ENCODE assay signal across 13 mouse cellular contexts in the genomic region with DNA sequence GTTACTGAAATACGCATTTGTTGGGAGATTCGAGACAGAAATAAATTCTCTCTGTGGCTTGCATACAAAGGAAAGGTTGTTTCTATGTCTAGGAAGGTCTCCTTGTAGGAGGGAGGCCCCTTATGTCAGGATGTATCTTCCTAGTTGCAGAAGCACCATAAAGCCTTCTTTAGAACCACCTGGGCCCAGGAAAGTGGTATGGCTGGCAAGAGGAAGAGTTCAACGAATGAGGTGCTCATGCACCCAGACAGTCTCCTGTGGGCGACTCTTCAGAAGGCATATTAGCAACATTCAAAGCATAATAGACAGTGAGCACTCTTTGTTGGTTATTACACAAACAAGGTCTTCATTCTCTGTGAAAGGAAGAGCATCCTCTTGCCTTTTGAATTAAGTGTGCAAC. TPM values are rescaled to one million over a fixed set of nuclear protein-coding genes. Genes with fewer than 3 reads are reported as not detected.
DNase-seq lines count a peak whose midpoint lies in the region; ATAC-seq and TF ChIP-seq lines count a peak whose summit lies in the region.
"Had no signal": no experiment of that assay in that cellular context is flagged by ENCODE, and none has a peak within 500 bp of the region (broad histone marks: within the 10 kb centered on the region; RNA-seq: fewer than 3 reads in every experiment).

No protein-coding gene starts in this region.

- peaks cover 2% of the 10 kb centered on the region; the same call in 1 of the 2 replicates for H3K4me1 ChIP-seq in heart, embryonic 11.5 days (ENCODE audit: control insufficient read depth, insufficient read depth, low read length)
- peaks cover 4% of the 10 kb centered on the region; the same call in 1 of the 2 replicates for H3K4me1 ChIP-seq in stomach, embryonic 14.5 days (ENCODE audit: control insufficient read depth, insufficient read depth, low read length)
- no peaks in the 10 kb centered on the region for H3K4me1 ChIP-seq in stomach, postnatal 0 days (replicated peaks; ENCODE audit: control insufficient read depth, insufficient read depth)
- peaks cover 16% of the 10 kb centered on the region for H3K4me1 ChIP-seq in limb, embryonic 13.5 days

- H3K4me2 ChIP-seq in heart, embryonic 11.5 days = peak overlapping the region; percentile 86
- H3K4me2 ChIP-seq in stomach, embryonic 14.5 days (replicated peaks; ENCODE audit: low read depth, low read length) = peak overlapping the region; percentile 55
- H3K4me2 ChIP-seq in stomach, postnatal 0 days (replicated peaks; ENCODE audit: low read depth) = no peak overlapping the region
- H3K4me2 ChIP-seq in limb, embryonic 13.5 days (replicated peaks) = peak overlapping the region; percentile 65; the same call in 1 of the 2 replicates

- no peak overlapping the region for H3K9ac ChIP-seq in heart, embryonic 11.5 days (ENCODE audit: low read depth, low read length)
- H3K9ac ChIP-seq in stomach, embryonic 14.5 days (replicated peaks; ENCODE audit: low read depth, low read length) = no peak overlapping the region
- no peak overlapping the region for H3K9ac ChIP-seq in stomach, postnatal 0 days (ENCODE audit: low read length)
- no peak overlapping the region for H3K9ac ChIP-seq in limb, embryonic 13.5 days
- H3K9ac ChIP-seq: embryonic facial prominence, embryonic 15.5 days had no signal

- no peak overlapping the region for H3K27ac ChIP-seq in heart, embryonic 11.5 days (ENCODE audit: low read depth, low read length)
- H3K27ac ChIP-seq in stomach, embryonic 14.5 days (ENCODE audit: low read length) = no peak overlapping the region
- H3K27ac ChIP-seq in stomach, postnatal 0 days (replicated peaks) = no peak overlapping the region
- H3K27ac ChIP-seq in limb, embryonic 13.5 days = no peak overlapping the region
- H3K27ac ChIP-seq: embryonic facial prominence, embryonic 15.5 days had no signal

- WGBS in heart, embryonic 11.5 days (ENCODE audit: insufficient replicate concordance) = 29% methylated on average over 4 of the region's 4 CpGs
- 31% methylated on average over 4 of the region's 4 CpGs for WGBS in stomach, embryonic 14.5 days
- WGBS in stomach, postnatal 0 days = 29% methylated on average over 4 of the region's 4 CpGs
- WGBS in limb, embryonic 13.5 days = 44% methylated on average over 4 of the region's 4 CpGs

- no peaks in the 10 kb centered on the region for H3K36me3 ChIP-seq in heart, embryonic 11.5 days (ENCODE audit: control insufficient read depth, insufficient read depth, low read length)
- H3K36me3 ChIP-seq in stomach, embryonic 14.5 days (ENCODE audit: control insufficient read depth, insufficient read depth, low read length) = no peaks in the 10 kb centered on the region
- no peaks in the 10 kb centered on the region for H3K36me3 ChIP-seq in stomach, postnatal 0 days (ENCODE audit: control insufficient read depth, insufficient read depth, low read length)
- H3K36me3 ChIP-seq in limb, embryonic 13.5 days = no peaks in the 10 kb centered on the region
- H3K36me3 ChIP-seq: embryonic facial prominence, embryonic 15.5 days had no signal

- H3K27me3 ChIP-seq in heart, embryonic 11.5 days (ENCODE audit: control insufficient read depth, insufficient read depth, low read length) = peaks cover 38% of the 10 kb centered on the region
- H3K27me3 ChIP-seq in stomach, embryonic 14.5 days (ENCODE audit: control insufficient read depth, insufficient read depth, low read length) = peaks cover 11% of the 10 kb centered on the region; the same call in 1 of the 2 replicates
- no peaks in the 10 kb centered on the region for H3K27me3 ChIP-seq in stomach, postnatal 0 days (ENCODE audit: control insufficient read depth, insufficient read depth, low read length)
- H3K27me3 ChIP-seq in limb, embryonic 13.5 days = peaks cover 45% of the 10 kb centered on the region

- no peak for TF ChIP-seq CTCF in stomach, postnatal 0 days (IDR thresholded peaks at IDR 0.05; ENCODE audit: low read depth)

- TF ChIP-seq EP300 in stomach, postnatal 0 days (optimal IDR thresholded peaks at IDR 0.05) = no peak

- no peak overlapping the region for H3K4me3 ChIP-seq in heart, embryonic 11.5 days (ENCODE audit: low read depth, low read length)
- H3K4me3 ChIP-seq in stomach, embryonic 14.5 days (ENCODE audit: low read depth, low read length) = no peak overlapping the region
- no peak overlapping the region for H3K4me3 ChIP-seq in stomach, postnatal 0 days (ENCODE audit: low read depth, low read length)
- H3K4me3 ChIP-seq in limb, embryonic 13.5 days = no peak overlapping the region

- no peak for DNase-seq in heart, postnatal 4 days
- DNase-seq in stomach, postnatal 0 days (ENCODE audit: low spot score) = no peak
- DNase-seq in adrenal gland, adult 8-10 months = no peak
- no peak for DNase-seq in liver
- DNase-seq: lung, postnatal 10 days had no signal

- no peak for ATAC-seq in heart, embryonic 11.5 days (replicated peaks; ENCODE audit: insufficient number of reproducible peaks, low FRiP score, low TSS enrichment)
- no peak for ATAC-seq in stomach, embryonic 14.5 days (ENCODE audit: insufficient number of reproducible peaks, insufficient read depth, low FRiP score, low read depth)
- ATAC-seq in stomach, postnatal 0 days (ENCODE audit: low FRiP score, low TSS enrichment) = no peak
- ATAC-seq in limb, embryonic 13.5 days (ENCODE audit: low FRiP score, low read depth) = no peak
- ATAC-seq in megakaryocyte progenitor cell, adult 5-6 weeks (replicated peaks; ENCODE audit: poor library complexity) = no peak
- ATAC-seq: CD4-positive, CD25-positive, alpha-beta regulatory T cell, adult 4 months had no signal

- no peaks in the 10 kb centered on the region for H3K9me3 ChIP-seq in heart, embryonic 11.5 days (replicated peaks; ENCODE audit: control insufficient read depth, low read length)
- no peaks in the 10 kb centered on the region for H3K9me3 ChIP-seq in stomach, embryonic 14.5 days (ENCODE audit: control insufficient read depth, low read depth, low read length)
- no peaks in the 10 kb centered on the region for H3K9me3 ChIP-seq in stomach, postnatal 0 days (ENCODE audit: control insufficient read depth, low read length)
- H3K9me3 ChIP-seq in limb, embryonic 13.5 days = no peaks in the 10 kb centered on the region
- H3K9me3 ChIP-seq: embryonic facial prominence, embryonic 15.5 days had no signal

RNA-seq across cellular contexts. Expression of a gene that starts 1.0 kb away (rescaled TPM):
- 0.10 and 0.21 TPM in 2 replicates for polyA plus RNA-seq in heart, embryonic 11.5 days (2014; fragmentation: Nextera tagmentation; extraction: Ambion mirVana)
- total RNA-seq in heart, postnatal 4 days (2021) = under 1 TPM; 0.05 to 0.18 TPM
- 0.29 and 0.34 TPM in 2 replicates for polyA plus RNA-seq in stomach, embryonic 14.5 days (2014; fragmentation: Nextera tagmentation; extraction: Ambion mirVana)
- 0.05 and 0.06 TPM in 2 replicates for polyA plus RNA-seq in stomach, postnatal 0 days (2015; fragmentation: Nextera tagmentation; extraction: Ambion mirVana)
- polyA plus RNA-seq in limb, embryonic 13.5 days (2015; fragmentation: Nextera tagmentation; extraction: Ambion mirVana) = 0.14 and 0.20 TPM in 2 replicates
- total RNA-seq in adrenal gland, adult 8-10 months (2022) = 1 to 10 TPM in 3 of 4 experiments, under 1 TPM in 1; 0.38 to 1.4 (median 1.2) TPM
- not detected in 2 replicates for total RNA-seq in megakaryocyte progenitor cell, adult 5-6 weeks (2015)
- not detected in 2 replicates for total RNA-seq in megakaryocyte progenitor cell, adult 5-6 weeks (2017)
- total RNA-seq: gastrocnemius, postnatal 25 days; neutrophil, adult 5-6 weeks had no signal
- polyA plus RNA-seq: CD4-positive, CD25-positive, alpha-beta regulatory T cell, adult 4 months had no signal
